Mouse (Mus musculus) lung, adult 10 weeks (tissue): ENCODE measurements around the gene Lbh. TPM values are rescaled to one million over a fixed set of nuclear protein-coding genes. Genes with fewer than 3 reads are reported as not detected.

Experiments used
- polyA plus RNA-seq: library from polyadenylated mRNA; stranded (reverse); fragments of 350-450 nt; fragmentation: Illumina TruSeq; extraction: RNeasy Lipid Tissue Mini Kit (QIAGEN cat#74804); gene quantifications from one replicate; pipeline ENCODE4 v1.2.3, GENCODE M21; 2014; ENCODE audit warnings: low read depth, low replicate concordance; ENCODE audit not compliant: insufficient read depth

Lbh gene
- 118 TPM for polyA plus RNA-seq

DNA sequence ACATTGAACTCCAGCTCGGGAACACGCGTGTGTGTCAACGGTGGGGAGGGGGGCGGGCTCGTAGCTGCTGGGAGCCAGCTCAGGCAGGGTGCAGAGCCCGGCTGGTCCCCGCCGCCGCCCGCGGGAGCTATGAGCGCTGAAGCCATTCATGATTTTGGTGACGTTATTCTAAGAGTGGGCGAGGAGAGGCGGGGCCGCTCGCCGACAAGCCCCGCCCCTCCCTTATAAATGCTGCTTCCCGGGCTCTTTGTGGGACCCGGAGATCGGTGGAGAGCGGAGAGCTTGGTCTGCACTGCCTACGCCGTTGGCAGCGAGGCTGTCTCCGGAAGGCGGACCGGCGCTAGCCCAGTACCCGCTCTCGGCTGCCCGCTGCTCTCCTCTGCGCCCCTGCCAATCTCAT is at the start of gene Lbh:
TSS of gene Lbh (plus strand) at position 253 of the 400 bp plus-strand sequence.

Other genes starting within 250 kb of the Lbh start
- 33.7 TPM for gene Ypel5, start 81.9 kb upstream of the Lbh start, polyA plus RNA-seq
- 10.8 TPM for gene Lclat1, start 189.7 kb downstream of the Lbh start, polyA plus RNA-seq